Mouse (Mus musculus) hindbrain, embryonic 10.5 days (tissue): ENCODE measurements around the gene Rhob. TPM values are rescaled to one million over a fixed set of nuclear protein-coding genes. Genes with fewer than 3 reads are reported as not detected.

Experiments
- DNase-seq: peaks from one replicate; pipeline ENCODE4 v3.0.0-alpha.2; 2017; ENCODE audit warnings: low spot score
- H3K27ac ChIP-seq: fragments of 300-500 bp; sonication (generic); 2 replicates; pipeline ENCODE4 v1.5.1; 2016; ENCODE audit warnings: mild to moderate bottlenecking, moderate library complexity
- H3K27me3 ChIP-seq: fragments of 300-500 bp; sonication (generic); 2 replicates; pipeline ENCODE4 v1.6.1; 2016; ENCODE audit warnings: mild to moderate bottlenecking; ENCODE audit not compliant: poor library complexity, insufficient read depth, severe bottlenecking
- H3K36me3 ChIP-seq: fragments of 300-500 bp; sonication (generic); 2 replicates; pipeline ENCODE4 v1.6.1; 2016; ENCODE audit warnings: mild to moderate bottlenecking, moderate library complexity
- H3K4me1 ChIP-seq: fragments of 300-500 bp; sonication (generic); replicated peaks from 2 replicates; pipeline ENCODE4 v1.6.1; 2016; ENCODE audit warnings: mild to moderate bottlenecking
- H3K4me3 ChIP-seq: fragments of 300-500 bp; sonication (generic); 2 replicates; pipeline ENCODE4 v1.5.1; 2016; ENCODE audit warnings: mild to moderate bottlenecking, moderate library complexity
- H3K9me3 ChIP-seq: fragments of 300-500 bp; sonication (generic); 2 replicates; pipeline ENCODE4 v1.6.1; 2016; ENCODE audit warnings: mild to moderate bottlenecking, moderate library complexity
- WGBS: fragments of 180-500 bp; shearing (Covaris S2); methylation state at CpG from one replicate; pipeline ENCODE4 v1.1.7; 2016; 5-methylcytosine and 5-hydroxymethylcytosine counted together
- polyA plus RNA-seq: library from polyadenylated mRNA; unstranded; fragments of >200 nt; fragmentation: Nextera tagmentation; extraction: Ambion mirVana; gene quantifications from 2 replicates; pipeline ENCODE4 v1.2.1, GENCODE M21; 2016

Gene Rhob
- polyA plus RNA-seq, 1 experiment from 2014 or later, result 54.8 TPM

DNA sequence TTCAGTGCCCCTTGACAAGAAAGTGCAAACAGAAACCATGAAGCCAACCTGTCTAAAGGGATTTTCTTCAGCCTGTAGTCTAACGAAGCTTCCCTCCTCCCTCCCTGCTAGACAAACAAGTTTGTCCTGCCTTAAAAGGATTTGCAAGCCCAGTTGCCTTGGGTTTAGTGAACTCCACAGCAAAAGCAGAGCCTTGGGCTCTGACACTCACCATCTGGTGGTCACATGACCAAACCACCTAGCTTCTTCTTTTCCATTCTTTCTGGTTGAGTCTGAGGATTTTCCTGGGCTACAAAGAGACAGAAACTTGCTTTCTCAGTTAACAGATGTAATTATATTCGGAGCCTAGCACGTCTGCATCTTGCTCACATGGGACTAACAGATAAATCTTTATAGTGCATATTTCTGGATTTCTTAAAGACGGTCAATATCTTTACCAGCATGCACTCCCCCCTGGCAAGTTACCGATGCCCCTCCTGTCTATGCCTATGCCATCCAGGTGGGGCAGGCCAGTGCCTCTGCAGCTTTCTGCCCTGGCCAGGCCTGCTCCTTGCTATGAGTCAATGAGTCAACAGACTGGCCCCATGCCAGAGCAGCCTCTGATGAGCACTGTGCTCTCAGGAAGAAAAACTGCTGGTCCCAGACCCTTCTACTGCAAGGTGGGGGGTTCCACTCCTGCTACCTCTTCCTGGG lies 11.7 kb downstream of the Rhob start:
- DNase-seq, result no peak
- Histone ChIP-seq H3K27me3 (no peaks in the 10 kb centered on the region), H3K4me3 (no peak overlapping the region), H3K27ac (no peak overlapping the region), H3K4me1 (peaks cover 5% of the 10 kb centered on the region; the same call in 1 of the 2 replicates), H3K9me3 (no peaks in the 10 kb centered on the region), H3K36me3 (no peaks in the 10 kb centered on the region)
- WGBS, result 76% methylated on average over 5 of the region's 5 CpGs

DNA sequence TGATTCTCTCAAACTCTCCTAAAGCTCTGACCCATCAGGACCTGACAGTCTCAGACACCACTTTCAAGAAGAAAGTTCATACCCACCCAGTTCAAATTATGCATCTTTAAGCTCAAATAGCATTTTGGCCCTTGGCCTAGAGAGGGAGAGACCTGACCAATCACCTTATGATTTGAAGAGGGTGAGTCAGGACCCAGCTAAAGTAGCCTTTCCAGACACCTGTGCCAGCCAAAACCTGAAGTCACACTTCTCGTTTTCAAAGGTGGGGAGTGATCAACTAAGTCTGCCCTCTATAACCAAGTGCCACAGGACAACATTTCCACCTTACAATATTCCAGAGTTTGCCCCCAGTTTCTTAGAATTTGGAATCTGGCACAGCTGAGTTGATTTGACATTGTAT lies 12.5 kb downstream of the Rhob start:
- Histone ChIP-seq H3K36me3 (no peaks in the 10 kb centered on the region), H3K9me3 (no peaks in the 10 kb centered on the region), H3K27ac (no peak overlapping the region), H3K4me1 (peaks cover 5% of the 10 kb centered on the region; the same call in 1 of the 2 replicates), H3K27me3 (no peaks in the 10 kb centered on the region), H3K4me3 (no peak overlapping the region)
- 85% methylated on average over 1 of the region's 1 CpGs for WGBS
- DNase-seq, result no peak

DNA sequence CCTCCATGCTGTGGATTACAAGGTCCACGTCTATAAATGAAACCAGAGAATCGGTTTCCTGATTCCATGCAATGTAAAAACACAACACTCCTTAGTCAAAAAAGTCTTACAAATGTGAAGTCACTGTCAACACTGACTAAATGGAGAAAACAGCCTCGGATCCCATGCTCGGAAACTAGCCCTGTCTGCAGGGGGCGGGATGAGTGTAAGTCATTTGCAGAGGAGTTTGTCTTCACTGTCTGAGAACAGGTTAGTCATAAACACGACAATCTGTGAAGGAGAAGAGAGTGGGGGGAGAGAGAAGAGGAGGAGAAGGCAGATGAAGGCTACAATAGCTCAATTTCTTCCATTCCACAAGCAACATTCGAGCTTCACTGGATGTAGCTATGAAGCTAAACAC lies 14.6 kb downstream of the Rhob start:
- no peak overlapping the region for H3K27ac ChIP-seq
- DNase-seq, result no peak
- peaks cover 9% of the 10 kb centered on the region; the same call in 1 of the 2 replicates for H3K4me1 ChIP-seq
- no peaks in the 10 kb centered on the region for H3K36me3 ChIP-seq
- 82% methylated on average over 7 of the region's 7 CpGs for WGBS
- H3K27me3 ChIP-seq, result no peaks in the 10 kb centered on the region
- no peaks in the 10 kb centered on the region for H3K9me3 ChIP-seq
- H3K4me3 ChIP-seq, result no peak overlapping the region

DNA sequence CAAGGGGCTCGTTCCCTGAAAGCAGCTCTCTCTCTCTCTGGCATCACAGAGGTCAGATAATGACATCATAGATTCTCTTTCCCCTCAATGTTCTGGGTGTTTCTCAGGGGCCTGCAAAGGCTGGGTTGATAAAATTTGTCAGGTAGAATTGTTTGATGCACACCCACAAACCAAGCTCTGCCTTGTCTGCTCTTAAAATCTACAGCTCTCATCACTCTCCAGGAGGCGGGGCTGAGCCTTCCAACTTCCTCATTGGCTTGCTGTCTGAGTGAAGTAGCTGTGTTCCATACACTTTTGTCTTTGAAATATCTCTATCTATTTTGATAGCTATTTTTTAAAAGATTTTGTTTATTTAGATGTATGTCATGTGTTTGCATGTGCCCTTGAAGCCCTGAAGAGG lies 17.6 kb downstream of the Rhob start:
- no peaks in the 10 kb centered on the region for H3K36me3 ChIP-seq
- DNase-seq, result no peak
- no peak overlapping the region for H3K4me3 ChIP-seq
- H3K27me3 ChIP-seq, result no peaks in the 10 kb centered on the region
- WGBS, result 62% methylated on average over 2 of the region's 2 CpGs
- H3K4me1 ChIP-seq, result 0 out of 2 replicates have a peak, but pooled peaks cover 6% of the 10 kb centered on the region
- H3K27ac ChIP-seq, result no peak overlapping the region
- H3K9me3 ChIP-seq, result no peaks in the 10 kb centered on the region

DNA sequence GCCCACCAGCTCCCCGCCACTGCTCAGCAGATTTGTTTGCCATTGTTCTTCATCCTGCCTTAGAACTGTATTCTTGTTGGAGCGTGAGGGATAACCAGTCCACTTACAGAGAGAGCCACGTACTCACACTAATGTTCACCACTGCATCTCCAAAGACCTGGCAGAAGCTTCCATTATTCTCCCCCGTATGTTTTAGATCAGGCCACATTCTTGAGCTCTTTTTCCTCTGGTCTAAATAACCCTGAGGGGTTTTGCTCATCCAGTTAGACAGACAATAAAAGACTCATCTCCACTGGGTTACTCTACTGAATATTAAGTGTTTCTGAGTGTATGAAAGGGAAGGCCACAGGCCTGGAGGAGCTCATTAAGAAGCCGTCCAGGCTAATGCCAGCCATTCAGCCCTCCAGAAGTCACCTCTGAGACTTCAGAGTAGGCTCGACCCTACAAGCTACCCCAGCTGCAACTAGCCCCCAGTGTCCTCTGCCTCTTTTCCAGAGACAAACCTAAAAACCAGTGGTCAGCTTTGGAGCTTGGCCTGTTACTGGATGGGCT lies 24.9 kb downstream of the Rhob start:
- no peaks in the 10 kb centered on the region for H3K27me3 ChIP-seq
- DNase-seq, result no peak
- H3K27ac ChIP-seq, result peak overlapping the region; percentile 24; the same call in 1 of the 2 replicates
- no peak overlapping the region for H3K4me3 ChIP-seq
- no peaks in the 10 kb centered on the region for H3K9me3 ChIP-seq
- peaks cover 13% of the 10 kb centered on the region for H3K4me1 ChIP-seq
- WGBS, result 68% methylated on average over 6 of the region's 6 CpGs
- no peaks in the 10 kb centered on the region for H3K36me3 ChIP-seq

DNA sequence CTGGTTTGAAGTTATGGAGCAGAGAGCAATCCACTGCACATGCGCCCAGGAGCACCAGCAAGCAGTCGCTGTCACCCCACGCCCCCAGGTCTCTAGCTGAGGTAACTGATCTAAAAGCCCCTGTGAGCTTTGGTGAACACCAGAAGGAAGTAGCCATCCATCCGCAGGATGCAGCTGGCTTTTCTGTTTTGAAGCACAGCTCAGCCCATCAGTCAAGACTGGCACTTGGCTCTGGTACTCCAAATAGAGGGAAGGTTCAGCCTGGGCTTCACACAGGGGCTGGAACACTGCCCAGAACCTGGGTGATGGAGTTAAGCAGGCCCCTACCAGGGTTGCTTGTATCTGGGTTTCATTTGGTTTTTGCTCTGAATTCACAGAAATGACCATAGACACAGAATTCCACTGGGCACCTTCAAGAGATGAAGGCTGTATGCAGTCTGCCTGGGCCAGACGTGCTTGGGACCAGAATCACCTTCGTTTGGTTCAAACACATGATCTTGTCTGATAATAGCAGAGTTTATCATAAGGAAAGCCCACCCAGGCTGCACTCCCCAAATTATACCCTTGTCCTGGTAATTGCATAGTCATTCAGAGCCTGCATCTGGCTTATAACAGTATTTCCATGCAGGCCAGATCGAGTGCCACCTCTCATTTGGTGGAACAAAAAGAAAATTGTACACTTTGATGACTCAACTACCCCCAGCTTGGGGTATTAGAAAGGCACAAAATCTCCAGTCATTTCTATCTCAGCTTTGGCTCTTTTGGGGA lies 27.0 kb downstream of the Rhob start:
- H3K4me3 ChIP-seq, result no peak overlapping the region
- no peaks in the 10 kb centered on the region for H3K27me3 ChIP-seq
- DNase-seq, result no peak
- no peaks in the 10 kb centered on the region for H3K36me3 ChIP-seq
- H3K27ac ChIP-seq, result no peak overlapping the region
- no peaks in the 10 kb centered on the region for H3K9me3 ChIP-seq
- WGBS, result 85% methylated on average over 7 of the region's 7 CpGs
- H3K4me1 ChIP-seq, result peaks cover 11% of the 10 kb centered on the region

DNA sequence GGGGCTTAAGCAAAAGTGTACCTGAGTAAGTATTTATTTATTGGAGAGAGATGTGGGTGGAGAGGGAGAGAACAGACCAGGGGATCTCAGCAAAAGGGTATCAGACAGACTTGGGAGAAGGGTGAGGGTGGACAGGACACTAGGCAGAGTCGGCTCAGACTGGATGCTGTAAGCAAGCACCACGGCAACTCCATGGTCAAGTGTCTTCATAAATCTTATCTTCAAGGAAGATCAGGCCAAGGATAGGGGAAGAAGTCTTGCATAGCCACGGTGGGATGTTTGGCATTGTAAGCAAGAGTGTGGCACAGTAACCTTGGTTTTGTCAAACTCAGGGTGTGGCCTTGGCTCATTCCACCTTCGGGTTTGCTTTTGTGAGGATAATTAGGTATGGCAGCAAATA lies 27.8 kb downstream of the Rhob start:
- no peak for DNase-seq
- WGBS, result 82% methylated on average over 4 of the region's 4 CpGs
- H3K4me3 ChIP-seq, result no peak overlapping the region

DNA sequence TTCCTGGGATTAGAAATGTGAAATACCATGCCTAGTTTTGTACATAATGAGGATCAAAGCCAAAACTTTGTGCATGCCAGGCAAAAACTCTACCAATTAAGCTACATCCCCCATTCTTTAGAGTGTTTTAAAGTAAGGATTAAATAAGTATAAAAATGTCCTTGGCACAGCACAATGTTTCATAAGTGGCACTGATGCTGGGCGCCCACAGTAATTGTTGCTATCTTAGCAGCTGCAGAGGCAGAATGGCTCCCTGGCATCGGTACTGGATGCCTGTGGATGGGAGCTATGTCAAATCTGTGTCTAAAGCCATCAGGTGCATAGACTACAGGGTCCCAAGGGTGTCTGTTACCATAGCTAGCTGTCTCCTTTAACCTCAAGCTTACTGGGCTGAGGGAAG lies 28.8 kb downstream of the Rhob start:
- H3K36me3 ChIP-seq, result no peaks in the 10 kb centered on the region
- WGBS, result 93% methylated on average over 2 of the region's 2 CpGs
- H3K4me3 ChIP-seq, result no peak overlapping the region
- no peaks in the 10 kb centered on the region for H3K9me3 ChIP-seq
- 0 out of 2 replicates have a peak, but pooled peaks cover 6% of the 10 kb centered on the region for H3K27me3 ChIP-seq
- no peak overlapping the region for H3K27ac ChIP-seq
- peaks cover 18% of the 10 kb centered on the region for H3K4me1 ChIP-seq
- DNase-seq, result no peak

More for the DNA sequence above, 27.8 kb downstream of the Rhob start:
- Histone ChIP-seq H3K4me1 (peaks cover 18% of the 10 kb centered on the region), H3K27me3 (no peaks in the 10 kb centered on the region), H3K9me3 (no peaks in the 10 kb centered on the region), H3K36me3 (no peaks in the 10 kb centered on the region), H3K27ac (no peak overlapping the region)

DNA sequence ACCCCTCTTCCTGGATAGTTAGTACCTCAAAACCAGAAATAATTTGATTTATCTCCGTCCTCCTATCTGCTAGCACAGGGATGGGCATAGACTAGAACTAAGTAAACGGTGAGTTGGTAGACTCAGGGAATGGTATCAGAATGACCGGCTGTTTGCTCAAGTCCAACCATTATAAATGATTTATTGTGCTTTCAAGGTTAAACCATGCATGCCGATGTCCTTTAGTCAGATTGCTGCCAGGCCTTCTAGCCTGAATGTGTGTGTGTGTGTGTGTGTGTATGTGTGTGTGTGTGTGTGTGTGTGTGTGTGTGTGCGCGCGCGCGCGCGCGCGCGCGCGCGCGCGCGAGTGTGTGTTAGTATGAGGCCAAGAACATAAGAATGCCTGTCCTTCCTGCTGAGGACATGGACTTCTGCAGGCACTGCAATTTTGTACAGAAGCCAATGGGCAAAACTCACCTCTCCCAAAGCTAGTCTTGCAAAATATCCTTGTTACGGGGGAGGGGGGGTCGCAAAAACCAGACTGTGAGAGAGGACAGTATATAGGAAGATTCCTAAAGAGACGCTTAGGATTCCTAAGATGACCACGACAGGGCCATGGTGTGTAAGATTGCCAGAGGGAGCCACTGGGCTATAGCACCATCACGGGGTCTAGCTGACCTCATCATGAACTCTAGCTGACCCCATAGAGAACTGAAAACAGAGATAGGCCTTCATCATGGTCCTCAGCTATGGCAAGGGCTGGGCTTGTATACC lies 29.9 kb downstream of the Rhob start:
- DNase-seq, result no peak
- H3K9me3 ChIP-seq, result no peaks in the 10 kb centered on the region
- 96% methylated on average over 25 of the region's 25 CpGs for WGBS

DNA sequence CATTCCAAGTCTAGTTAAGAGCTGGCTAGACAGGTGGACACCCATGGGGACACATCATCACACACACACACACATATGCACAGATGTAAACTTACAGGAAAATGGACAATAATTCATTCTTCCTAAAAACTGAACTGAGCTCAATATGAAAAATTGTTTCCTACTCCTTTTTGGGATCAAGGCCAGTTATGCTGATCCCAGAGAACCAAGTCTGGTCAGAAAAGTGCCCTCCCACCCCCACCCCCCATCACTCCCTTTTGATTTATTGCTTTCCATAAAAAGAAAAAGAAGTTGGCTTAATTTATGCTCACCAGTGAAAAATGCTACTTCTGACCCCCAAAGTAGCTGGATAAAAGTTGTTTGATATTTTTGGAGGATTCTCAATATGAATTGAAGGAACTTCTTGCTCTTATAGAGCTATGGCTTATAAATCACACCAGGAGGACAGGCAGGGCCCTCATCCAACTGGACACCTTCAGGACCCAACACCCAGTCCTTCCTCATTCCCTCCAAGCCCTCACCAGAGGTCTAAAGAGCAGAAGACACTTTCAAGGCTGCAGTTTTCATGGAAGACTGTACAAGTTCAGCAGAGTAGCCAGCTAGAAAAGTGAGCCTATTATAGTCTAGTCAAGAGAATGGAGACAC lies 31.5 kb downstream of the Rhob start:
- no peaks in the 10 kb centered on the region for H3K9me3 ChIP-seq
- H3K27me3 ChIP-seq, result 0 out of 2 replicates have a peak, but pooled peaks cover 6% of the 10 kb centered on the region
- DNase-seq, result no peak
- H3K4me1 ChIP-seq, result peaks cover 13% of the 10 kb centered on the region; the same call in 1 of the 2 replicates
- no peak overlapping the region for H3K4me3 ChIP-seq
- no peak overlapping the region for H3K27ac ChIP-seq
- H3K36me3 ChIP-seq, result no peaks in the 10 kb centered on the region

More for the DNA sequence above, 29.9 kb downstream of the Rhob start:
- Histone ChIP-seq H3K36me3 (no peaks in the 10 kb centered on the region), H3K27me3 (0 out of 2 replicates have a peak, but pooled peaks cover 6% of the 10 kb centered on the region), H3K4me1 (peaks cover 12% of the 10 kb centered on the region), H3K27ac (no peak overlapping the region), H3K4me3 (no peak overlapping the region)

DNA sequence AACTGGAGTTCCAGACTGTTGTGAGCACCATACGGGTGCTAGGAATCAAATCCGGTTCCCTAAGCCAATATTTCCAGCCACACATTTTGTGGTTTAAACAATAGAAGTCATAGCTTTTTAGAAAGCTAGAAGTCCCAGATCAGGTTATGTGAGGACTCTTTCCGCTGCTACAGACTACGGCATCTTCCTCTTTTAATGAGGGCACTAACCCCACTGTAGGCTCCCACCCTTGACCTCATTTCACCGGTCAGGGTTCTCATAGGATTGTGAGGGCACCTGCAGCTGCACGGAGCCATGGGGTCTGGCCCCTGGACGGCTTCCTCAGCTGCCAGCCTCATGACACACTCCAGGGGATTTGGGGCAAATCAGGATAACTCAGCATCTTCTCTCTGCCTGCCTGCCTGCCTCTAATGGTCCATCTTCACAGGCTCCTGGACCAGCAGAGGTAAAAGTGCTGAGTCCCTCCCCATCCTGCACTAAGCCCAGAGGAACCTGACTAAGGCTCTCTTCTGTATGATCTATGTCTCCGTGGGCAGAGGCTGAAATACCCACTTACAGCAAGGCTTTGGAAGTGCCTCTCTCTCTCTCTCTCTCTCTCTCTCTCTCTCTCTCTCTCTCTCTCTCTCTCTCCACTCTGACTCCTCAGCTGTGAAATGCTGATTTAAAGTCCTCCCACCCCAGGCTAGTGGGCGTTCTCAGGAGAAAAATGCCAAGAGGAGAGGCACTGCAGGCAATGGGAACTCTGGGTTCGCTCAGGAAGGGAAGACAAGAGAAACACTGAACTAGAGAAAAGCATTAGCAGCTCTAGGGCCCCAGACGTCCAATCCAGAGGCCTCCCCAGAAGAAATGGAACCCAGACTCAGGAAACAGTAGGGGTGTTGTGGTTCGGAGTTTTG lies 32.5 kb downstream of the Rhob start:
- Histone ChIP-seq H3K27ac (no peak overlapping the region), H3K27me3 (0 out of 2 replicates have a peak, but pooled peaks cover 6% of the 10 kb centered on the region), H3K9me3 (no peaks in the 10 kb centered on the region), H3K4me3 (no peak overlapping the region), H3K4me1 (peaks cover 16% of the 10 kb centered on the region; the same call in 1 of the 2 replicates), H3K36me3 (no peaks in the 10 kb centered on the region)
- WGBS, result 65% methylated on average over 12 of the region's 12 CpGs
- DNase-seq, result no peak
